Mouse (Mus musculus) liver, embryonic 14.5 days (tissue): ENCODE measurements at regions not wholly inside any gene's neighbourhood (a gene's known extent, or its start where the extent isn't known, plus 50 kb on each side); places are given as distances from the start of the nearest gene placed in this dataset.

ENCODE experiments used
- ATAC-seq: fragments of 200-750 bp; cut with Nextera tagmentation; 2 replicates; pipeline ENCODE4 v1.8.0; 2017; ENCODE audit warnings: moderate number of reproducible peaks, mild to moderate bottlenecking, moderate library complexity; ENCODE audit not compliant: insufficient read depth
- DNase-seq, 3 experiments: peaks; one replicate each; pipeline ENCODE4 v3.0.0-alpha.2; 2012 to 2013; ENCODE audit warnings: low read depth in 3 of 3, low spot score in 3 of 3
- H3K27ac ChIP-seq: fragments of 300-500 bp; sonication (generic); 2 replicates; pipeline ENCODE4 v1.5.1; 2014; ENCODE audit warnings: moderate library complexity, mild to moderate bottlenecking, control low read depth, inconsistent platforms
- H3K27me3 ChIP-seq: fragments of 300-500 bp; sonication (generic); 2 replicates; pipeline ENCODE4 v1.6.1; 2014; ENCODE audit warnings: mild to moderate bottlenecking, low read length, moderate library complexity; ENCODE audit not compliant: control insufficient read depth, insufficient read depth
- H3K36me3 ChIP-seq: fragments of 300-500 bp; sonication (generic); replicated peaks from 2 replicates; pipeline ENCODE4 v1.6.1; 2014; ENCODE audit warnings: low read depth; ENCODE audit not compliant: control insufficient read depth, insufficient read depth
- H3K4me1 ChIP-seq, 2 experiments: fragments of 200-500 bp in 1 of 2; fragments of 300-500 bp in 1 of 2; sonication (generic) in 1 of 2; replicated peaks; 2 replicates each; pipeline ENCODE4 v1.6.1; 2012 to 2014; ENCODE audit warnings: antibody characterized with exemption in 1 of 2, inconsistent platforms in 1 of 2, low read length in 1 of 2; ENCODE audit not compliant: control insufficient read depth in 2 of 2, insufficient read depth in 2 of 2
- H3K4me2 ChIP-seq: fragments of 300-500 bp; sonication (generic); 2 replicates; pipeline ENCODE4 v1.6.1; 2014; ENCODE audit warnings: low read depth, mild to moderate bottlenecking, control low read depth, moderate library complexity
- H3K4me3 ChIP-seq, 2 experiments: fragments of 200-500 bp in 1 of 2; fragments of 300-500 bp in 1 of 2; sonication (generic) in 1 of 2; 2 replicates each; pipeline ENCODE4 v1.5.1; 2012 to 2014; ENCODE audit warnings: low read depth in 2 of 2, low read length in 2 of 2, mild to moderate bottlenecking in 2 of 2, control low read depth in 1 of 2, inconsistent platforms in 1 of 2, moderate library complexity in 1 of 2; ENCODE audit not compliant: insufficient read depth in 1 of 2
- H3K9ac ChIP-seq: fragments of 300-500 bp; sonication (generic); replicated peaks from 2 replicates; pipeline ENCODE4 v1.6.1; 2014; ENCODE audit warnings: mild to moderate bottlenecking, control low read depth, moderate library complexity
- H3K9me3 ChIP-seq: fragments of 300-500 bp; sonication (generic); 2 replicates; pipeline ENCODE4 v1.6.1; 2016; ENCODE audit warnings: low read length, mixed read lengths; ENCODE audit not compliant: control insufficient read depth
- CTCF ChIP-seq: IDR thresholded peaks from 2 replicates; pipeline ENCODE4 v1.5.1; 2016; ENCODE audit warnings: antibody characterized with exemption, low read depth, control low read depth
- EP300 ChIP-seq: IDR thresholded peaks from 2 replicates; pipeline ENCODE4 v1.6.1; 2016; ENCODE audit warnings: antibody characterized with exemption, low read depth
- WGBS: fragments of 180-500 bp; shearing (Covaris S2); extraction: QIAGEN DNeasy Blood & Tissue Kit; methylation state at CpG from one replicate; pipeline ENCODE4 v1.1.7; 2014; ENCODE audit not compliant: insufficient replicate concordance; 5-methylcytosine and 5-hydroxymethylcytosine counted together

- ATAC-seq: no peak
- Histone ChIP-seq H3K36me3 (no peaks in the 10 kb centered on the region), H3K4me2 (no peak overlapping the region), H3K9me3 (no peaks in the 10 kb centered on the region), H3K9ac (no peak overlapping the region), H3K27ac (no peak overlapping the region), H3K4me1 (0 out of 4 replicates have a peak, but pooled peaks cover 0 to 4% of the 10 kb centered on the region in 2 experiments), H3K4me3 (no peak overlapping the region), H3K27me3 (no peaks in the 10 kb centered on the region)
- TF ChIP-seq EP300 (no peak), CTCF (no peak)
- WGBS: 56% methylated on average over 5 of the region's 5 CpGs
- DNase-seq: no peak
Observed at GRCm38 (mm10) chr2:9689518-9689917, 191.5 kb upstream of the 4930412O13Rik start.

- H3K4me2 ChIP-seq: no peak overlapping the region
- H3K27ac ChIP-seq: no peak overlapping the region
- DNase-seq (no peak), ATAC-seq (no peak)
- no peak overlapping the region for H3K9ac ChIP-seq
- no peaks in the 10 kb centered on the region for H3K9me3 ChIP-seq
- 0 out of 4 replicates have a peak, but pooled peaks cover 0 to 4% of the 10 kb centered on the region in 2 experiments for H3K4me1 ChIP-seq
- no peaks in the 10 kb centered on the region for H3K27me3 ChIP-seq
- H3K36me3 ChIP-seq: no peaks in the 10 kb centered on the region
- 62% methylated on average over 5 of the region's 5 CpGs for WGBS
- H3K4me3 ChIP-seq: no peak overlapping the region
- TF ChIP-seq CTCF (no peak), EP300 (no peak)
Observed at GRCm38 (mm10) chr2:9691506-9691905, 189.5 kb upstream of the 4930412O13Rik start.

- Histone ChIP-seq H3K4me3 (no peak overlapping the region), H3K27me3 (no peaks in the 10 kb centered on the region), H3K9me3 (no peaks in the 10 kb centered on the region), H3K4me2 (no peak overlapping the region), H3K4me1 (0 out of 4 replicates have a peak, but pooled peaks cover 0 to 4% of the 10 kb centered on the region in 2 experiments), H3K36me3 (no peaks in the 10 kb centered on the region), H3K27ac (no peak overlapping the region), H3K9ac (no peak overlapping the region)
- WGBS: 60% methylated on average over 8 of the region's 8 CpGs
- DNase-seq (no peak), ATAC-seq (no peak)
- no peak for TF ChIP-seq CTCF
- no peak for TF ChIP-seq EP300
Observed at GRCm38 (mm10) chr2:9691906-9692305, 189.1 kb upstream of the 4930412O13Rik start.

- no peak for TF ChIP-seq CTCF
- TF ChIP-seq EP300: no peak
- H3K27ac ChIP-seq: no peak overlapping the region
- 54% methylated on average over 9 of the region's 9 CpGs for WGBS
Observed at GRCm38 (mm10) chr2:9693351-9693750, 187.7 kb upstream of the 4930412O13Rik start.

GRCm38 (mm10) chr2:9694178-9694577, 186.9 kb upstream of the 4930412O13Rik start:
- no peak for TF ChIP-seq CTCF
- no peak for TF ChIP-seq EP300
- WGBS: 73% methylated on average over 8 of the region's 8 CpGs

More at GRCm38 (mm10) chr2:9693351-9693750, 187.7 kb upstream of the 4930412O13Rik start:
- Histone ChIP-seq H3K36me3 (no peaks in the 10 kb centered on the region), H3K4me2 (no peak overlapping the region), H3K4me1 (no peaks in the 10 kb centered on the region), H3K27me3 (no peaks in the 10 kb centered on the region), H3K4me3 (no peak overlapping the region), H3K9ac (no peak overlapping the region), H3K9me3 (no peaks in the 10 kb centered on the region)
- DNase-seq (no peak), ATAC-seq (no peak)

More at GRCm38 (mm10) chr2:9694178-9694577, 186.9 kb upstream of the 4930412O13Rik start:
- H3K4me2 ChIP-seq: no peak overlapping the region
- H3K27ac ChIP-seq: no peak overlapping the region
- H3K4me3 ChIP-seq: no peak overlapping the region
- no peak overlapping the region for H3K9ac ChIP-seq
- H3K9me3 ChIP-seq: no peaks in the 10 kb centered on the region
- no peaks in the 10 kb centered on the region for H3K4me1 ChIP-seq
- ATAC-seq (no peak), DNase-seq (no peak)
- no peaks in the 10 kb centered on the region for H3K27me3 ChIP-seq
- no peaks in the 10 kb centered on the region for H3K36me3 ChIP-seq
